Mouse (Mus musculus): Measurements from ENCODE around the gene Ltbp2.

Ltbp2 gene

GRCm38 (mm10) chr12:84876481-84877121, at the start of gene Ltbp2:
Gene Ltbp2 (minus strand): TSS chr12:84876532.
- DNase-seq (ENCODE audit: low spot score): peak; percentile 67

- no peak for DNase-seq (ENCODE audit: low spot score)
These were observed 48.0 kb upstream of the Ltbp2 start for GRCm38 (mm10) chr12:84924324-84924723.

GRCm38 (mm10) chr12:84921881-84922419, 45.6 kb upstream of the Ltbp2 start:
- DNase-seq (ENCODE audit: low spot score): no peak

GRCm38 (mm10) chr12:84918809-84919208, 42.5 kb upstream of the Ltbp2 start:
- no peak for DNase-seq (ENCODE audit: low spot score)

- DNase-seq (ENCODE audit: low spot score): no peak
These were observed 41.5 kb upstream of the Ltbp2 start for GRCm38 (mm10) chr12:84917799-84918198.

GRCm38 (mm10) chr12:84914959-84915358, 38.6 kb upstream of the Ltbp2 start:
- DNase-seq (ENCODE audit: low spot score): no peak

GRCm38 (mm10) chr12:84912652-84913104, 36.3 kb upstream of the Ltbp2 start:
- DNase-seq (ENCODE audit: low spot score): no peak

- DNase-seq (ENCODE audit: low spot score): no peak
These were observed 35.3 kb upstream of the Ltbp2 start for GRCm38 (mm10) chr12:84911640-84912039.

- no peak for DNase-seq (ENCODE audit: low spot score)
These were observed 33.7 kb upstream of the Ltbp2 start for GRCm38 (mm10) chr12:84910066-84910465.

- DNase-seq (ENCODE audit: low spot score): no peak
These were observed 31.5 kb upstream of the Ltbp2 start for GRCm38 (mm10) chr12:84907627-84908480.

GRCm38 (mm10) chr12:84907024-84907626, 30.8 kb upstream of the Ltbp2 start:
- DNase-seq (ENCODE audit: low spot score): no peak

- DNase-seq (ENCODE audit: low spot score): no peak
These were observed 28.1 kb upstream of the Ltbp2 start for GRCm38 (mm10) chr12:84904399-84904798.

- DNase-seq (ENCODE audit: low spot score): no peak
These were observed 24.0 kb upstream of the Ltbp2 start for GRCm38 (mm10) chr12:84900317-84900716.

- no peak for DNase-seq (ENCODE audit: low spot score)
These were observed 21.0 kb upstream of the Ltbp2 start for GRCm38 (mm10) chr12:84897322-84897721.

- no peak for DNase-seq (ENCODE audit: low spot score)
These were observed 19.9 kb upstream of the Ltbp2 start for GRCm38 (mm10) chr12:84896235-84896634.

- no peak for DNase-seq (ENCODE audit: low spot score)
These were observed 17.6 kb upstream of the Ltbp2 start for GRCm38 (mm10) chr12:84893648-84894628.

- DNase-seq (ENCODE audit: low spot score): no peak
These were observed 14.0 kb upstream of the Ltbp2 start for GRCm38 (mm10) chr12:84890289-84890688.

- DNase-seq (ENCODE audit: low spot score): no peak
These were observed 9.0 kb upstream of the Ltbp2 start for GRCm38 (mm10) chr12:84885107-84885876.

GRCm38 (mm10) chr12:84884423-84885076, 8.2 kb upstream of the Ltbp2 start:
- no peak for DNase-seq (ENCODE audit: low spot score)

- no peak for DNase-seq (ENCODE audit: low spot score)
These were observed 6.5 kb upstream of the Ltbp2 start for GRCm38 (mm10) chr12:84882796-84883195.
